Mouse (Mus musculus): ENCODE measurements around the gene Nr2c2. TPM values are rescaled to one million over a fixed set of nuclear protein-coding genes. Genes with fewer than 3 reads are reported as not detected.
"Not testable (repeated sequence)": the region's sequence is repeated elsewhere in the genome, so short reads cannot be mapped to it uniquely, and the experiment has no call there.

Nr2c2 gene
- 44.1 and 49.9 TPM in 2 replicates for total RNA-seq (2021)
- long read RNA-seq, full-length matches to known transcripts = 3 of 14 reads
- long read RNA-seq, partial matches to known transcripts = 1 of 14 reads
- long read RNA-seq, other reads (novel, unspliced or antisense) = 10 of 14 reads

- DNase-seq = peak; percentile 89
These were observed at the start of gene Nr2c2 for GRCm38 (mm10) chr6:92091130-92091591. Nr2c2 (plus strand) TSS chr6:92091390.

GRCm38 (mm10) chr6:92042055-92042454 lies 49.1 kb upstream of the Nr2c2 start:
- DNase-seq = peak; percentile 27

GRCm38 (mm10) chr6:92042850-92043249 lies 48.3 kb upstream of the Nr2c2 start:
- no peak for DNase-seq

DNA sequence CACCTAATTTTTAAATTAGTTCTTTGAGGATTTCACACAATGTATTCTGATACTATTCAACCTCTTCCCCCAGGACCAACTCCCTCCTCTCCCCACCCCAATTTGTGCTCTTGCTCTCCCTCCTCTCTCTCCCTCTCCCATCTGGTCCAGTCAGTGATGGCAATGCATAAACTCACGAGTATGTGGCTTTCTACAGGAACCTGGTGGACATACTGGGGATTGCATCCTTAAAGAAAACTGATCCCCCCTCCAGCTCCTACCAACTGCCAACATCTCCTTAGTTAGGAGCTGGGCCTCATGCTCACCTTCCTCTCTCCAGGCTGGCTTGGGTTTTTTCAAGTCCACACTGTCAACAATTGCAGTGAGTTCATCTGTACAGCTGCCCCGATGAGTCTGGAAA lies 33.4 kb upstream of the Nr2c2 start:
- DNase-seq = no peak

DNA sequence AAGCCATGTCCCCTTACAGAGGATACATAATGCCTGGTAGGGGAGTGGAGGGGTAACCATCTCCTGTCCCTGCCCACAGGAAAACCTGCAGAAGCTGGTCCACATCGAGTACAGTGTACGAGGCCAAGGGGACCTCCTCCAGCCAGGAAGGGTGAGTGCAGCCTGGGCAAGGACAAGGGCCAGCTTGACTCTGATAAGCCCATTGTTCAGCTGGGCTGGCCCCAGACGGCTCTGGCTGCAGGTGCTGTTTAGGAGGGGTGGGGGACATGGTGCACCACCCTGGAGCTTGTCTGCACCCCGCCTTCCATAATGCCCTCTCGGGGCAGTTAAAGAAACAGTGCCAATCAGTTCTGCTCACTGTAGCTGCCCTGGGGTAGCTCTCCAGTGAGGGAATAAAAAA lies 29.5 kb upstream of the Nr2c2 start:
- DNase-seq = no peak

- DNase-seq = no peak
These were observed 27.7 kb upstream of the Nr2c2 start for GRCm38 (mm10) chr6:92063452-92063851.

- DNase-seq = no peak
These were observed 27.1 kb upstream of the Nr2c2 start for GRCm38 (mm10) chr6:92064101-92064500.

- DNase-seq = peak; percentile 68
These were observed 25.3 kb upstream of the Nr2c2 start for GRCm38 (mm10) chr6:92065721-92066496.

- peak; percentile 77 for DNase-seq
These were observed 23.9 kb upstream of the Nr2c2 start for GRCm38 (mm10) chr6:92067146-92067790.

DNA sequence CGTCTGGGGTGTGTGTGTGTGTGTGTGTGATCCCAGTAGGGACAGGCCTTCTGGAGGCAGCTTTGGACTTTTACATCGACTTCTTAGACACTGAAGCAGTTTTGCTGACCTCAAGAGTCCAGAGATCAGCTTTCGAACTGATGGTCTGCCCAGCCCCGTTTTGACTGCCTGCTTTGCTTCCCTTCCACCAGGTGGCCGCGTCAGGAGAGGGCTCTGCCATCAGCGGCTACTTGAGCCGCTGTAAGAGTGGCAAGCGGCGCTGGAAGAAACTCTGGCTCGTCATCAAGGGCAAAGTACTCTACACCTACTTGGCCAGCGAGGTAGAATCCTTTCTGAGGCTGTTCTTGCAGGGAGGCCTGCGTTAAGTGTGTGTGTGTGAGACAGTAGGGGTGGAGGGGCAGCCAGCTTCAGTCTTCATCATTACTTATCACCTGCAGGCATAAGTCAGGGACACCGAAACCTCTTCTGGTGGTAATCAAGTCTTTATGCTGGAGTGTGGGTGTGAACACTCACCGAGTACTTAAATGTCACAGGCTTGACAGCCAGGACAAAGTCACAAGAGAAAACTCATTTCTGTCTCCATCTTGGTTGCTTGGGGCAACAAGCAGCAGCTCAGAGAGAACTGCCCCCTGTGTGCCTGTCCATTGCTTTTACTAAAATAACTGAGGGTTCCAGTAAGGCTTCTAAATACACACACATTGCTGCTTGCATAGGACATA lies 19.9 kb upstream of the Nr2c2 start:
- no peak for DNase-seq

DNA sequence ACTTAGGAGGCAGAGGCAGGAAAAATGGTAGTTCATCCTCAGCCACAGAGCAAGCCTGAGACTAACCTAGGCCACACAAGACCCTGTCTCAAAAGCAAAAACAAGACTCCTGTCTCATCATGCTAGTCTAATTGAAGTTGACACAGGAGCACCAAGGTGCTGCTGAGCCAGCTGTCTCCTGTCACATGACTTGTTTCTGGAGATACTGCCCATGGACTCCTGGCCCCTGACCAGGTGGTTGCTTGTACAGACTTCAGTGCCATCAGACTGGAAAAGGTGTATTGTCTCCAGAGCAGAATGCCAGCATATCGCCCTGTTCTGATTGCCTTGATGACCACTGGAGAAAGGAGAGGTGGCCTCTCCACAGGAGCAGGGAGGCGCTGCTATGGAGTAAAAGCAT lies 10.5 kb upstream of the Nr2c2 start:
- DNase-seq = no peak

- DNase-seq = no peak
These were observed 8.4 kb upstream of the Nr2c2 start for GRCm38 (mm10) chr6:92082756-92083155.

DNA sequence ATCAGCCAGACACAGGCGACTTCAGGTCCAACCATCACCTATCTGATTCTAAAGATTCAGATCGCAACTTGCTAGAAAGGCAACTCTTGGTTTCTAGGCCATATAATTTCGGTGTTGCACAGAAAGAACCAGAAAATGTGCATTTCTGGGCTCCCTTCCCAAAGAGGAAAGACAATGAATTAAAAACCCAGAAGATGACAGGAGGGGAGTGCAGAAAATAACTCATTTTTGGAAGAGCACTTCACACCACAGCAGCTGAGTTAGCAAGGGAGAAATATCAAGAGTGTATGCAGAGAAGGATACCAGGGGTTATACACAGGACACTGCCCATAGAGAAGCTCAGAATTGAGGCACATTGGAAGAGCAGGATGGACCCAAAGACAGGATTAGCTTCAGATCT lies 6.3 kb upstream of the Nr2c2 start:
- no peak for DNase-seq

DNA sequence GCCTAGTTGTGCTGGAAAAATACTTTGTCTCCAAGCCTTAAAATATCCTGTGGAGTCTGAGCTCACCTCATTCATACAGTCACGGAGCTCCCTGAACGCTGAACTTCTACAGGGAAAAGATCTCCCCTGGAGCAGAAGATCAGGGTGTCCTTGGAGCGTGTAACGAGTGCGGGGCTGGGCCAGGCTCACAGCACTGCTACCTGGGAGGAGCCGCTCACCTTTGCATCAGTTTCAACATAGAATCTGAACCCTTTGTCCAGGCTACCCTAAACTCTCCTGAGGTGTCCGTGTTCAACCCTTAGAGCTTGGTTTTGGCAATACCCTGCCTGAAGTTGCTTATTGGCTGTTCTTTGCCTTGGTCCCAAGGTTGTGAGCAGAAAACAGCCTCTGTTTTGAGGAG lies 2.0 kb upstream of the Nr2c2 start:
- not testable (repeated sequence) for DNase-seq

- no peak for DNase-seq
These were observed 1.2 kb upstream of the Nr2c2 start for GRCm38 (mm10) chr6:92089982-92090381.

DNA sequence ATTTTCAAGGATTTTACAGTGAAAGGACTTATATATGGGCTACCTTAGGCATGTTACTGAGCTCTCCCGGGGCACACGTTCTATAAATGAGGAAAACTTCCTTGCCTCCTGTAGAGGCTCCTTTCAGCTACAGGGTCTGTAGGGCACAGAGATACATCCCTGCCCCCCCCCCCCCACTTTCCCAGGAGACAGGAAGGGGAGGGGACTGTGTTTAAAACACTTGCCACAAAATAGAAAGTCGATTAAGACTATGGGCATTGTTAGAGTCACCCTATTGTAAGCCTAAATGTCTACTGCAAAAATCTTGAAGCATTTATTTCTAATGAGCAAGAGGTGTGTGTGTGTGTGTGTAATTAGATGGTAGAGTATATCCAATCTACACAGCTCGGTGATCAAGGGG lies 693 bp upstream of the Nr2c2 start:
- no peak for DNase-seq

DNA sequence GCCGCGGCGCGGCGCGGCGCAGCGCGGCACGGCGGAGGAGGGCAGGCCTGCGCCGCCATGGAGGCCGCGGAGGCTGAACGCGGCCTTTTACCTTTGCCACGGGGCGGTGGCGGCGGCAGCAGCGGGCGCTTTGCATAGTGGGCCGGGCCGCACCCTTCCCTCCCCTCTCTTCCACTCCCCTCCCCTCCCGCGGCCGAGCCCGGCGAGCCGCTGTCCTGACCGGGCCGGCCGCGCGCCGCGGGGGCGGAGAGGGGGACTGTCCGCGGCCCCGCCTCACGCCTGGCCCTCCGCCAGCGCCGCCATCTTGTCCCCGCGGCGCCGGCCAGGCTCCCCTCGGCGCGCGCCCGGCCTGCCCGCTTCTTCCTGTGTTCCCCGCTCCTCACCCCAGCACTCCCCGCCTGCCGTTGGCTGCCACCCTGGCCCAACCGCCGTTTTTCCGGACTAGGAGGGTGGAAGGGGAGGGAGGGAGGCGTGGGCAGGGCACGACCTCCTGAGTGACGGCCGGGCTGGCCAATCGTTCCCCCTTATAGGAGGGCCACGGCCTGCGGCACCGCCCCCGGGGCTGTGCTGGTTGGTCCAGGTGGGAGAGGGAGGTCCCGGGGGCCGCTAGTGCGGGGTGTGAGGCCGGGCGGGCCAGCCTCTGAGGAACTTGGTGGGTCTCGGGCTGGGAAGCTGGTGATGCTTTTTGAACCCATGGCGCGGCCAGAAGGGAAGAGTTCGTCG lies 738 bp downstream of the Nr2c2 start:
- peak; percentile 100 for DNase-seq

GRCm38 (mm10) chr6:92092737-92093136 lies 1.5 kb downstream of the Nr2c2 start:
- DNase-seq = no peak

- no peak for DNase-seq
These were observed 2.7 kb downstream of the Nr2c2 start for GRCm38 (mm10) chr6:92093869-92094268.

DNA sequence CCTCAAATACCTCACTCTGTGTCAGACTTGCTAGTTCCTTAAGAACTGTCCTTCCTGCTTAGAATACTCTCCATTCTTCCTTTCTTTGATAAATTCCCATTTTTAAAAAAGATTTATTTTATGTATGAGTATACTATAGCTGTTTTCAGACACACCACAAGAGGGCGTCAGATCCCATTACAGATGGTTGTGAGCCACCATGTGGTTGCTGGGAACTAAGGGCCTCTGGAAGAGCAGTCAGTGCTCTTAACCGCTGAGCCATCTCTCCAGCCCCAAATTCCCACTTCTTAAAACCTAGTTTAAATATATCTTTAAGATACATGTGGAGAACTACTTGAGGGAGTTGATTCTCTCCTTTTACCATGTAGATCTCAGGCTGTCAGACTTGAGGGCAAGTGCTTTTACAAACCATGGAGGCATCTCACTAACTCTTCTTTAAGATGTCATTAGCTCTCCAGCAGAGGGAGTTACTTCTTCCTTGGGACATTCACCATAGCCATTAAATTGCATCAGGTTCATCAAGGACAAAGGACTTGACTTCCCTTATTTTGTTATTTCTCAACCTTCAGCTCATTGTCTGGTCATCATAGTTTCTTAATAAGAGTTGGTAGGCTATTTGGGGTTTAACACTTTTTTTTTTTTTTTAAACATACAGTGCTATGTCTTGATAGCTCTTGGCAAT lies 9.6 kb downstream of the Nr2c2 start:
- DNase-seq = no peak

- DNase-seq = no peak
These were observed 33.4 kb downstream of the Nr2c2 start for GRCm38 (mm10) chr6:92124547-92124946.
